Mouse (Mus musculus): ENCODE data around the gene Gon4l. TPM values are rescaled to one million over a fixed set of nuclear protein-coding genes. Genes with fewer than 3 reads are reported as not detected.

Gon4l gene
- polyA plus RNA-seq, 1 experiment from 2014 or later = 3.6 TPM

GRCm38 (mm10) chr3:88949786-88950575 lies 115.0 kb downstream of the Gon4l start:
- Histone ChIP-seq H3K9me3 (replicated peaks) (no peaks in the 10 kb centered on the region), H3K36me3 (no peaks in the 10 kb centered on the region), H3K27ac (peak overlapping the region; percentile 98), H3K9ac (peak overlapping the region; percentile 97), H3K4me1 (replicated peaks) (peaks cover 65% of the 10 kb centered on the region), H3K27me3 (no peaks in the 10 kb centered on the region), H3K4me2 (peak overlapping the region; percentile 85), H3K4me3 (replicated peaks) (peak overlapping the region; percentile 92)
- ATAC-seq (ENCODE audit: low read depth) (peak; percentile 85), DNase-seq (peak; percentile 88)
- whole genome bisulfite sequencing (ENCODE audit: insufficient replicate concordance) = under 1% methylated on average over 71 of the region's 92 CpGs

- Histone ChIP-seq H3K27me3 (no peaks in the 10 kb centered on the region), H3K9me3 (replicated peaks) (no peaks in the 10 kb centered on the region), H3K9ac (peak within 1 kb of the TSS; percentile 97), H3K36me3 (no peaks in the 10 kb centered on the region), H3K27ac (peak within 1 kb of the TSS; percentile 98), H3K4me1 (replicated peaks) (peaks cover 68% of the 10 kb centered on the region), H3K4me2 (peak within 1 kb of the TSS; percentile 85), H3K4me3 (replicated peaks) (peak within 1 kb of the TSS; percentile 92)
- DNase-seq = peak; percentile 73
- ATAC-seq (ENCODE audit: low read depth) = peak; percentile 68
- under 1% methylated on average over 43 of the region's 64 CpGs for WGBS (ENCODE audit: insufficient replicate concordance)
These were observed 115.7 kb downstream of the Gon4l start, which contains the start of the genes Ash1l and Dap3 for GRCm38 (mm10) chr3:88950576-88951326. Ash1l (plus strand) TSS chr3:88950622. Dap3 (minus strand) TSS chr3:88951181.

GRCm38 (mm10) chr3:88951327-88951800 lies 116.3 kb downstream of the Gon4l start:
- H3K27me3 ChIP-seq = no peaks in the 10 kb centered on the region
- H3K4me1 ChIP-seq (replicated peaks) = peaks cover 70% of the 10 kb centered on the region
- peak overlapping the region; percentile 97 for H3K9ac ChIP-seq
- peak overlapping the region; percentile 98 for H3K27ac ChIP-seq
- no peaks in the 10 kb centered on the region for H3K36me3 ChIP-seq
- H3K4me3 ChIP-seq (replicated peaks) = peak overlapping the region; percentile 92
- WGBS (ENCODE audit: insufficient replicate concordance) = 2% methylated on average over 5 of the region's 5 CpGs
- ATAC-seq (ENCODE audit: low read depth) = no peak
- H3K9me3 ChIP-seq (replicated peaks) = no peaks in the 10 kb centered on the region
- DNase-seq = no peak
- H3K4me2 ChIP-seq = peak overlapping the region; percentile 85

- Histone ChIP-seq H3K4me3 (replicated peaks) (no peak overlapping the region), H3K27me3 (no peaks in the 10 kb centered on the region), H3K27ac (0 out of 2 replicates have a peak overlapping the region, but pooled peaks have one; percentile 19), H3K4me2 (no peak overlapping the region), H3K36me3 (no peaks in the 10 kb centered on the region), H3K9ac (peak overlapping the region; percentile 38; the same call in 1 of the 2 replicates), H3K9me3 (replicated peaks) (no peaks in the 10 kb centered on the region), H3K4me1 (replicated peaks) (peaks cover 64% of the 10 kb centered on the region)
- DNase-seq (no peak), ATAC-seq (ENCODE audit: low read depth) (no peak)
- WGBS (ENCODE audit: insufficient replicate concordance) = 79% methylated on average over 4 of the region's 4 CpGs
These were observed 118.2 kb downstream of the Gon4l start for GRCm38 (mm10) chr3:88953246-88953645.

- Histone ChIP-seq H3K36me3 (no peaks in the 10 kb centered on the region), H3K4me1 (replicated peaks) (peaks cover 59% of the 10 kb centered on the region), H3K9me3 (replicated peaks) (no peaks in the 10 kb centered on the region), H3K9ac (peak overlapping the region; percentile 38; the same call in 1 of the 2 replicates), H3K4me3 (replicated peaks) (no peak overlapping the region), H3K27ac (0 out of 2 replicates have a peak overlapping the region, but pooled peaks have one; percentile 19), H3K27me3 (no peaks in the 10 kb centered on the region), H3K4me2 (no peak overlapping the region)
- no peak for DNase-seq
- ATAC-seq (ENCODE audit: low read depth) = no peak
These were observed 118.7 kb downstream of the Gon4l start for GRCm38 (mm10) chr3:88953736-88954135.

Other genes starting within 250 kb of the Gon4l start
- 16.4 and 17.9 TPM in 2 replicates for gene Arhgef2, start 229.3 kb upstream of the Gon4l start, polyA plus RNA-seq (2015; fragmentation: Nextera tagmentation; extraction: Ambion mirVana)
- not detected in 2 replicates for gene Rxfp4, start 182.1 kb upstream of the Gon4l start, polyA plus RNA-seq (2015; fragmentation: Nextera tagmentation; extraction: Ambion mirVana)
- gene Khdc4, start 149.4 kb upstream of the Gon4l start, polyA plus RNA-seq (2015; fragmentation: Nextera tagmentation; extraction: Ambion mirVana) = 23.8 and 29.9 TPM in 2 replicates
- gene Rit1, start 118.4 kb upstream of the Gon4l start, polyA plus RNA-seq (2015; fragmentation: Nextera tagmentation; extraction: Ambion mirVana) = 34.4 and 36.3 TPM in 2 replicates
- gene Syt11, start 60.1 kb upstream of the Gon4l start, polyA plus RNA-seq (2015; fragmentation: Nextera tagmentation; extraction: Ambion mirVana) = 1.2 and 1.3 TPM in 2 replicates
- 19.9 and 20.2 TPM in 2 replicates for gene Msto1, start 78.8 kb downstream of the Gon4l start, polyA plus RNA-seq (2015; fragmentation: Nextera tagmentation; extraction: Ambion mirVana)
- gene Ash1l, start 115.4 kb downstream of the Gon4l start, polyA plus RNA-seq (2015; fragmentation: Nextera tagmentation; extraction: Ambion mirVana) = 4.7 and 5.7 TPM in 2 replicates
- gene Dap3, start 116.0 kb downstream of the Gon4l start, polyA plus RNA-seq (2015; fragmentation: Nextera tagmentation; extraction: Ambion mirVana) = 120 and 129 TPM in 2 replicates